Mouse (Mus musculus) liver, adult 2 months (tissue): Measurements from ENCODE around the gene Anxa5. TPM values are rescaled to one million over a fixed set of nuclear protein-coding genes. Genes with fewer than 3 reads are reported as not detected.

Experiments
- DNase-seq: peaks from one replicate; pipeline ENCODE4 v3.0.0-alpha.2; 2011; ENCODE audit warnings: low read depth, low spot score; ENCODE audit errors: extremely low read depth
- H3K27ac ChIP-seq: fragments of 200-500 bp; replicated peaks from 2 replicates; pipeline ENCODE4 v1.5.1; 2012; ENCODE audit warnings: low read depth, mild to moderate bottlenecking, control low read depth, inconsistent platforms, low read length; ENCODE audit not compliant: insufficient read depth
- H3K27me3 ChIP-seq: fragments of 200-500 bp; 2 replicates; pipeline ENCODE4 v1.6.1; 2012; ENCODE audit warnings: mild to moderate bottlenecking, moderate library complexity, low read length, inconsistent platforms; ENCODE audit not compliant: control insufficient read depth, insufficient read depth
- H3K36me3 ChIP-seq: fragments of 200-500 bp; 2 replicates; pipeline ENCODE4 v1.6.1; 2012; ENCODE audit warnings: low read length, inconsistent platforms; ENCODE audit not compliant: control insufficient read depth, insufficient read depth
- H3K4me1 ChIP-seq: fragments of 200-500 bp; 2 replicates; pipeline ENCODE4 v1.6.1; 2011; ENCODE audit warnings: low read length; ENCODE audit not compliant: control insufficient read depth, insufficient read depth
- H3K4me3 ChIP-seq: fragments of 200-500 bp; 2 replicates; pipeline ENCODE4 v1.5.1; 2011; ENCODE audit warnings: low read depth, mild to moderate bottlenecking, control low read depth, low read length, moderate library complexity; ENCODE audit not compliant: insufficient read depth
- H3K79me2 ChIP-seq: fragments of 200-500 bp; 2 replicates; pipeline ENCODE4 v1.6.1; 2012; ENCODE audit warnings: inconsistent platforms, mild to moderate bottlenecking, low read length, moderate library complexity; ENCODE audit not compliant: control insufficient read depth, insufficient read depth
- H3K9ac ChIP-seq: fragments of 200-500 bp; 2 replicates; pipeline ENCODE4 v1.6.1; 2012; ENCODE audit warnings: low read depth, mild to moderate bottlenecking, control low read depth, inconsistent platforms, low read length
- CTCF ChIP-seq: fragments of 200-500 bp; IDR thresholded peaks from 2 replicates; pipeline ENCODE4 v1.5.1; 2011; ENCODE audit warnings: low read depth, low read length, control low read depth
- POLR2A ChIP-seq: fragments of 200-500 bp; IDR thresholded peaks from 2 replicates; pipeline ENCODE4 v1.6.1; 2011; ENCODE audit warnings: low read length, control low read depth; ENCODE audit not compliant: insufficient read depth; ENCODE audit errors: extremely low read depth
- WGBS: fragments of 180-500 bp; shearing (Covaris S2); methylation state at CpG from one replicate; pipeline ENCODE4 v1.1.7; 2018; 5-methylcytosine and 5-hydroxymethylcytosine counted together
- polyA plus RNA-seq: library from polyadenylated mRNA; depleted of rRNA; stranded (reverse); fragments of >200 nt; gene quantifications from 2 replicates; pipeline ENCODE4 v1.2.3, GENCODE M21; 2012; rRNA removed
- total RNA-seq: library from RNA; depleted of rRNA; stranded (reverse); fragments of >200 nt; gene quantifications from 2 replicates; pipeline ENCODE4 v1.2.3, GENCODE M21; 2014; rRNA removed

Anxa5 gene
- total RNA-seq: 77.4 and 95.0 TPM in 2 replicates
- 152 and 159 TPM in 2 replicates for polyA plus RNA-seq

GRCm38 (mm10) chr3:36475532-36476087, at the start of gene Anxa5, which contains the start of gene 1810062G17Rik:
TSS of gene Anxa5 (minus strand) at chr3:36475894.
TSS of gene 1810062G17Rik (plus strand) at chr3:36475937.
- Histone ChIP-seq H3K4me3 (peak within 1 kb of the TSS; percentile 76), H3K27ac (peak within 1 kb of the TSS; percentile 83), H3K4me1 (peaks cover 10% of the 10 kb centered on the region), H3K79me2 (no peaks in the 10 kb centered on the region), H3K36me3 (no peaks in the 10 kb centered on the region), H3K27me3 (no peaks in the 10 kb centered on the region), H3K9ac (peak within 1 kb of the TSS; percentile 74)
- WGBS: under 1% methylated on average over 32 of the region's 32 CpGs
- peak; percentile 95 for DNase-seq
- peak; percentile 62 for TF ChIP-seq CTCF
- TF ChIP-seq POLR2A: peak; percentile 91

DNA sequence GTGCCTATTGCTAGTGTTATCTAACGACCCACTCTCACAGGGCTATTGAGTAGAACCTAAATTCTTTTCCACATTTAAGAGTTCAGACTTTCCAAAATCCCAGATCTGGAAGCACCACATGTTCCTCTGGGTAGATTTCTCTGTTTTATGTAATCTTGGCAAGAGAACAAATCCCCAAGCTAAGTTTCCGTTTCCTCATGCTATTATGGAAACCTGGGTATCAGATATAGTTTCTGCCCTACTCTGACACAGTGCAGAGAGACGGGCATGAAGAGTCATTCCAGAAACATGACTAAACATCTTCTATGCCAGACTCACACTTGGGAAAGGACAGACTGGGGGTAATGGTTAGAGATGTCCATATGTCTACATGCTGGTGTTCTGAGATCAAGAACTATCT, 48.8 kb upstream of the Anxa5 start:
- H3K27ac ChIP-seq: no peak overlapping the region
- H3K9ac ChIP-seq: no peak overlapping the region
- H3K36me3 ChIP-seq: no peaks in the 10 kb centered on the region
- no peak overlapping the region for H3K4me3 ChIP-seq
- 70% methylated on average over 3 of the region's 3 CpGs for WGBS
- TF ChIP-seq POLR2A (no peak), CTCF (no peak)
- no peak for DNase-seq
- peaks cover 3% of the 10 kb centered on the region; the same call in 1 of the 2 replicates for H3K4me1 ChIP-seq
- H3K79me2 ChIP-seq: no peaks in the 10 kb centered on the region
- peaks cover 12% of the 10 kb centered on the region for H3K27me3 ChIP-seq

- Histone ChIP-seq H3K27ac (no peak overlapping the region), H3K9ac (no peak overlapping the region), H3K4me1 (peaks cover 3% of the 10 kb centered on the region; the same call in 1 of the 2 replicates), H3K36me3 (no peaks in the 10 kb centered on the region), H3K79me2 (no peaks in the 10 kb centered on the region), H3K4me3 (no peak overlapping the region), H3K27me3 (peaks cover 12% of the 10 kb centered on the region)
- no peak for TF ChIP-seq POLR2A
- no peak for TF ChIP-seq CTCF
- 44% methylated on average over 4 of the region's 4 CpGs for WGBS
- no peak for DNase-seq
Measured at GRCm38 (mm10) chr3:36522137-36522536, 46.4 kb upstream of the Anxa5 start.

- TF ChIP-seq CTCF (no peak), POLR2A (no peak)
- no peak within 1 kb of the TSS for H3K27ac ChIP-seq
- H3K4me3 ChIP-seq: peak within 1 kb of the TSS; percentile 25; the same call in 1 of the 2 replicates
- peaks cover 12% of the 10 kb centered on the region for H3K27me3 ChIP-seq
- 3% methylated on average over 51 of the region's 51 CpGs for WGBS
- H3K4me1 ChIP-seq: peaks cover 3% of the 10 kb centered on the region; the same call in 1 of the 2 replicates
- H3K9ac ChIP-seq: no peak within 1 kb of the TSS
- no peak for DNase-seq
- no peaks in the 10 kb centered on the region for H3K79me2 ChIP-seq
- H3K36me3 ChIP-seq: no peaks in the 10 kb centered on the region
Measured at GRCm38 (mm10) chr3:36521073-36522060, 45.7 kb upstream of the Anxa5 start, which contains the start of gene Gm11549. TSS of gene Gm11549 (minus strand) at chr3:36521813.

DNA sequence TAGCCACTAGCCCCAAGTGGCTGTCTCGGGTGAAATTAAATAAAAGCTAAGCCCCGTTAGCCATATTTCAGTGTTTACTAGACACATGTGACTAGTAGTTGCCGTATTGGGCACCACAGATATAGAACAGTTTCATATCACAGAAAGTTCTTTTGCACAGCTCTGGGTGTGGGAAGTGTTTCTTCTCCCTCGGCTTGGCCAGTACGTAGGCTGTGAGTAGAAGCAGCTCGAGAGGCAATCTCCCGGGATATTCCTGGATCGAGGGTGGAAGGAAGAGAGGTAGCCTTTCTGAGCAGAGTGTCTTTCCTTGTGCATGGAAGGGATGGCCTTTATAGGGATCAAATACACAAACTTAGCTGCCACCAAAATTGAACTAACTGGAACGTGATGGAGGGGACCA, 40.5 kb upstream of the Anxa5 start:
- H3K79me2 ChIP-seq: no peaks in the 10 kb centered on the region
- H3K4me3 ChIP-seq: no peak overlapping the region
- no peaks in the 10 kb centered on the region for H3K36me3 ChIP-seq
- WGBS: 88% methylated on average over 9 of the region's 9 CpGs
- no peaks in the 10 kb centered on the region for H3K4me1 ChIP-seq
- no peak overlapping the region for H3K9ac ChIP-seq
- H3K27me3 ChIP-seq: peaks cover 6% of the 10 kb centered on the region
- no peak for TF ChIP-seq CTCF
- no peak for TF ChIP-seq POLR2A
- H3K27ac ChIP-seq: no peak overlapping the region
- DNase-seq: no peak
